In genomic region chrX:106602574-106603258, GRCm38 (mm10) we compare ENCODE assay signal across 8 mouse cellular contexts. TPM values are rescaled to one million over a fixed set of nuclear protein-coding genes. Genes with fewer than 3 reads are reported as not detected.
DNase-seq lines count a peak whose midpoint lies in the region; ATAC-seq lines count a peak whose summit lies in the region.

No protein-coding gene starts in this region.

- H3K9ac ChIP-seq in hindbrain, embryonic 12.5 days: no peak overlapping the region
- H3K9ac ChIP-seq in midbrain, embryonic 16.5 days (ENCODE audit: low read depth, low read length): no peak overlapping the region

- no peaks in the 10 kb centered on the region for H3K36me3 ChIP-seq in hindbrain, embryonic 10.5 days
- H3K36me3 ChIP-seq in hindbrain, embryonic 12.5 days: no peaks in the 10 kb centered on the region
- H3K36me3 ChIP-seq in midbrain, embryonic 16.5 days (ENCODE audit: control insufficient read depth, insufficient read depth, low read length): no peaks in the 10 kb centered on the region

- no peaks in the 10 kb centered on the region for H3K4me1 ChIP-seq in hindbrain, embryonic 10.5 days (replicated peaks)
- H3K4me1 ChIP-seq in hindbrain, embryonic 12.5 days: no peaks in the 10 kb centered on the region
- no peaks in the 10 kb centered on the region for H3K4me1 ChIP-seq in midbrain, embryonic 16.5 days (ENCODE audit: control insufficient read depth, insufficient read depth, low read length)

- 16% methylated on average over 9 of the region's 9 CpGs for whole genome bisulfite sequencing in hindbrain, embryonic 10.5 days
- WGBS in hindbrain, embryonic 12.5 days: 28% methylated on average over 9 of the region's 9 CpGs
- 20% methylated on average over 9 of the region's 9 CpGs for WGBS in midbrain, embryonic 16.5 days

- H3K4me2 ChIP-seq in hindbrain, embryonic 12.5 days (replicated peaks): no peak overlapping the region
- 0 out of 2 replicates have a peak overlapping the region, but pooled peaks have one; percentile 3 for H3K4me2 ChIP-seq in midbrain, embryonic 16.5 days (ENCODE audit: low read length)

- no peak for ATAC-seq in hindbrain, embryonic 12.5 days (ENCODE audit: low FRiP score)
- ATAC-seq in activated CD4-positive, CD25-positive, alpha-beta regulatory T cell, adult 4 months: peak; percentile 40
- ATAC-seq in inflammation-experienced regulatory T-cells, adult 6 months: peak; percentile 62
- no peak for ATAC-seq in midbrain, embryonic 16.5 days

- no peak overlapping the region for H3K27ac ChIP-seq in hindbrain, embryonic 10.5 days
- no peak overlapping the region for H3K27ac ChIP-seq in hindbrain, embryonic 12.5 days
- no peak overlapping the region for H3K27ac ChIP-seq in midbrain, embryonic 16.5 days (ENCODE audit: low read length)

- H3K27me3 ChIP-seq in hindbrain, embryonic 10.5 days (ENCODE audit: insufficient read depth, poor library complexity, severe bottlenecking): no peaks in the 10 kb centered on the region
- H3K27me3 ChIP-seq in hindbrain, embryonic 12.5 days: peaks cover 5% of the 10 kb centered on the region
- no peaks in the 10 kb centered on the region; the same call in 1 of the 2 replicates for H3K27me3 ChIP-seq in midbrain, embryonic 16.5 days (ENCODE audit: control insufficient read depth, insufficient read depth, low read depth, low read length)

- no peaks in the 10 kb centered on the region for H3K9me3 ChIP-seq in hindbrain, embryonic 10.5 days
- H3K9me3 ChIP-seq in hindbrain, embryonic 12.5 days (replicated peaks): no peaks in the 10 kb centered on the region
- no peaks in the 10 kb centered on the region for H3K9me3 ChIP-seq in midbrain, embryonic 16.5 days (replicated peaks; ENCODE audit: control insufficient read depth, low read length, poor library complexity, severe bottlenecking)

- peak; percentile 7 for DNase-seq in hindbrain, embryonic 10.5 days (ENCODE audit: low spot score)
- DNase-seq in cerebellum, adult 9-11 months: no peak
- no peak for DNase-seq in testis, postnatal 14 days (ENCODE audit: low spot score)
- no peak for DNase-seq in adipocyte (ENCODE audit: low spot score)

- H3K4me3 ChIP-seq in hindbrain, embryonic 10.5 days: no peak overlapping the region
- no peak overlapping the region for H3K4me3 ChIP-seq in hindbrain, embryonic 12.5 days
- no peak overlapping the region for H3K4me3 ChIP-seq in midbrain, embryonic 16.5 days (ENCODE audit: low read depth, low read length)

RNA-seq across cellular contexts. Expression of gene Cysltr1, which starts 0.8 kb away (rescaled TPM):
- polyA plus RNA-seq in hindbrain, embryonic 10.5 days (2016; fragmentation: Nextera tagmentation; extraction: Ambion mirVana): 1.1 and 1.2 TPM in 2 replicates
- 0.79 and 0.93 TPM in 2 replicates for polyA plus RNA-seq in hindbrain, embryonic 12.5 days (2016; fragmentation: Nextera tagmentation; extraction: Ambion mirVana)
- 1 to 10 TPM; 4.3 to 6.5 TPM for polyA plus RNA-seq in activated CD4-positive, CD25-positive, alpha-beta regulatory T cell, adult 4 months (2017; shearing (Covaris generic))
- 1 to 10 TPM; 3.1 to 4.2 (median 3.8) TPM for polyA plus RNA-seq in inflammation-experienced regulatory T-cells, adult 6 months (2017; shearing (Covaris generic))
- polyA plus RNA-seq in midbrain, embryonic 16.5 days (2015; fragmentation: Nextera tagmentation; extraction: Ambion mirVana): 0.39 and 0.74 TPM in 2 replicates

RNA-seq across cellular contexts. Expression of gene Gm5127, which starts 19.7 kb away (rescaled TPM):
- polyA plus RNA-seq in hindbrain, embryonic 10.5 days (2016; fragmentation: Nextera tagmentation; extraction: Ambion mirVana): 4.1 and 4.2 TPM in 2 replicates
- 0.66 and 1.1 TPM in 2 replicates for polyA plus RNA-seq in hindbrain, embryonic 12.5 days (2016; fragmentation: Nextera tagmentation; extraction: Ambion mirVana)
- 1 to 10 TPM; 2.3 to 4.4 TPM for polyA plus RNA-seq in activated CD4-positive, CD25-positive, alpha-beta regulatory T cell, adult 4 months (2017; shearing (Covaris generic))
- polyA plus RNA-seq in inflammation-experienced regulatory T-cells, adult 6 months (2017; shearing (Covaris generic)): 1 to 10 TPM; 1.7 to 2.8 (median 2.7) TPM
- polyA plus RNA-seq in midbrain, embryonic 16.5 days (2015; fragmentation: Nextera tagmentation; extraction: Ambion mirVana): 0.13 and 0.30 TPM in 2 replicates

Comparison
In these comparisons a context has a peak if more than half of its experiments do, and no peak if none do; other contexts are left out.
1. ATAC-seq: peak in activated CD4-positive, CD25-positive, alpha-beta regulatory T cell, adult 4 months (single experiment) and inflammation-experienced regulatory T-cells, adult 6 months (single experiment); none in hindbrain, embryonic 12.5 days (single experiment) and midbrain, embryonic 16.5 days (single experiment).